Mouse (Mus musculus): ENCODE measurements around the gene Olfr432.

DNA sequence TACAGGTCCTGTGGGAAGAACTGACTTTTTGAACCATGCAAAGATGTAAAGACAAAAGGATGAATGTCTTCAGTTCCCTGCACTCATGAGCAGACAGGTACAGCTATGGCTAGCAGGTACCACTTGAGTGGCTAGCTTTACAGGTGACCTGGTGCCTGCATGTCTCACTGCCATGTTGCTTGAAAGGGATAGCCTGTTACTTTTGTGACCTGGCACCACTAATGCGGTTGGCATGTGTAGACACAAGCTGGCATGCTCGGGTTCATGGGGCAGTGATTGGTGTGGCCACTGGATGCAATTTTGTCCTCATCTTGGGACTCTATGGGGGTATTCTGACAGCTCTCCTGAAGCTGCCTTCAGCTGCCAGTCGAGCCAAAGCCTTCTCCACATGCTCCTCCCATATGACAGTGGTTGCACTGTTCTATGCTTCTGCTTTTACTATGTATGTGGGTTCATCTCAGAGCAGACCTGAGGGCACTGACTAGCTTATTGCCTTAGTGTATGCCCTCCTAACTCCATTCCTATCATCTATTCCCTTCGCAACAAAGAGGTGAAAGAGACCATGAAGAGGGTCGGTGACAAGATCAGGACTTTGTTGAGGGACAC is 3.0 kb downstream of the Olfr432 start:
- no peak for TF ChIP-seq TCF12 (IDR thresholded peaks at IDR 0.05; ENCODE audit: insufficient read depth, poor library complexity, severe bottlenecking)
- no peak for TF ChIP-seq CEBPB (IDR thresholded peaks at IDR 0.05; ENCODE audit: insufficient read depth, poor library complexity, severe bottlenecking)
- TF ChIP-seq POLR2A (IDR thresholded peaks at IDR 0.05; ENCODE audit: insufficient read length, low read depth) = no peak
- TF ChIP-seq MYOD1 (IDR thresholded peaks at IDR 0.05; ENCODE audit: control insufficient read depth in 1 of 3, insufficient read length in 2 of 3, low read depth in 2 of 3) = no peak
- TF ChIP-seq TCF3 (IDR thresholded peaks at IDR 0.05; ENCODE audit: insufficient read length, low read depth) = no peak
- no peak for TF ChIP-seq POLR2AphosphoS2 (IDR thresholded peaks at IDR 0.05; ENCODE audit: insufficient read length, low read depth)
- no peak for TF ChIP-seq MYOG (IDR thresholded peaks at IDR 0.05; ENCODE audit: control insufficient read depth in 1 of 3, insufficient read depth in 1 of 3, insufficient read length in 2 of 3, low read depth in 2 of 3)
- no peak for TF ChIP-seq E2F4 (IDR thresholded peaks at IDR 0.05; ENCODE audit: insufficient read depth)
- TF ChIP-seq MAX (IDR thresholded peaks at IDR 0.05; ENCODE audit: low read depth) = no peak
- no peak for TF ChIP-seq USF1 (IDR thresholded peaks at IDR 0.05; ENCODE audit: low read depth)
- no peak for TF ChIP-seq REST (IDR thresholded peaks at IDR 0.05; ENCODE audit: insufficient read depth, insufficient read length)
- TF ChIP-seq SRF (IDR thresholded peaks at IDR 0.05; ENCODE audit: control insufficient read depth, insufficient read length, low read depth) = no peak

Measured in myocyte (in vitro differentiated cells).